Mouse (Mus musculus) spleen, postnatal 0 days (tissue): Measurements from ENCODE around the gene Olfr1056. TPM values are rescaled to one million over a fixed set of nuclear protein-coding genes. Genes with fewer than 3 reads are reported as not detected.

ENCODE experiments used
- polyA plus RNA-seq: library from polyadenylated mRNA; unstranded; fragments of >200 nt; fragmentation: Nextera tagmentation; extraction: Ambion mirVana; gene quantifications from 2 replicates; pipeline ENCODE4 v1.2.1, GENCODE M21; 2015

Gene Olfr1056
- polyA plus RNA-seq: not detected in 2 replicates

DNA sequence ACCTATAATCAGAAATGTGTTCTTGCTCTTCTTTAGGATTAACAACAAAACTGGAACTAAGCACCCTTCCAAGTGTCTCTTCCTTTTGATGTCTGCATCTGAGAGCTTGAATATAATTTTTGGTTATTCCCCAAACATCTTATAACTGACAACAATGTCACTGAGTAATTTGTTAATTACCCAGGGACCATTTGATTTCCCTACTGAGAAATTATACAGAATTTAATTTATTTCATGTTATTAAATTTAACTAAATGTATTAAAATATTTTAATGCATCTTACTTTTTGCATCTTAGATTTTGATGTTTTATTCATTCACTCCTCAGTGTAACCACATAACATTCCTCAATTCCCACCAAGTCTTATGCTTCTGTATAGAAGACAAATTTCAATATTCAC lies at the start of gene Olfr1056:
Olfr1056 (minus strand) TSS at position 101 of the 400 bp plus-strand sequence.

DNA sequence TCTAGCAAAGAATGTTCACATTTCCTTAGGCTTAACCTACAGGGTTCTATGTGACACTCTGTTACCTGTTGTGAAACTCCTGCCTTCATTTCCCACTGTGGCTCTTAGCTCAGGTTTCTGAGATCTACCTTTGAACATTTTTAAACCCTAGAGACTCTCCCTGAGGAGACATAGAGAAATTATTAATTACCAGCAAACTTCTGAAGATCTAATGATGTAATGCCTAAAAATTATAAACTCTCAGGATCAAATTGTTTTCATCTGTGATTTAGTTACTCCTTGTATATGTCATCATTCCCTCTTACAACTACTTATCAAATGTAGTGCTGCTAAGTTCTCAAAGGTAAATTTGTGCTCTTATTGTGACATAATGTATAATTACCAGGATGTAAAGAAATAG lies 26.2 kb upstream of the Olfr1056 start, which contains the start of gene Olfr1058:
Olfr1058 (minus strand) TSS at position 101 of the 400 bp plus-strand sequence.

GRCm38 (mm10) chr2:86378293-86378692 lies 16.0 kb upstream of the Olfr1056 start, which contains the start of gene Olfr1057:
TSS of gene Olfr1057 (minus strand) at chr2:86378393.

DNA sequence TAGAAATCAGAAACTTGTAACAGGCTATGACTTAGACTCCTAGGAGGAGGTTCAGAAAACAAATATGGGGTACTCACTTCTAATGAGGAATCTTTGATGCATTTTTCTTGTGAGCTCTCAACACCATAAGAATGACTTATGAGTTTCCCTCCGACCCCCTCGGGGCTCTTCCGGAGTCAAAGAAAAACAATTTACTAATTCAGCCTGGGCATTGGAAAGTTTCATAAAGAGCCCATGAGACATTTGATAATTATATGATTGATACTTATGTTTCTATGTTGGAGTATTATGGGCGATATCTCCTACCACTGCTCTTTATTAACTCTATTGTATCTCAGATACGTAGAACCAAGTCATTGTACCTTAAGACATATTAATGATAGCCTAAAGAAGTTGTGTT lies 12.1 kb downstream of the Olfr1056 start, which contains the start of gene Olfr1055:
Olfr1055 (minus strand) TSS at position 101 of the 400 bp plus-strand sequence.

DNA sequence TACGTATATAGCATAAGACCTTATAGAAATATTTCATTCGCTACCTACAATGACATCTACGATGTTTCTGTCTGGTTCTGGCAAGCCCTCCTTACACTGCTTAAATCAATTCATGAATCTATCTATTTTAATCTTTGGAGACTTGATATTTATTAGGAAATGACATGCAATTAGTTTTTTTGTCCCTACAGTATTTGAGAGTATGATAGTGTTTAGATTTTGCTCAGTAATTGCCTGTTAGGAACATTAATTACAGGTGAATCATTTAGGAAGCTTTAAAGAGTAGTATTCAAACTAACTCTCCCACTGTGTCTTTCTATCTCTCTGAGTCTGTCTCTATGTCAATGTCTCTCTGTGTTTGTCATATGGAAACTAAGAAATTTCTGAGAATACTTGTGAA lies 26.9 kb downstream of the Olfr1056 start, which contains the start of gene Olfr1054:
Olfr1054 (minus strand) TSS at position 101 of the 400 bp plus-strand sequence.

GRCm38 (mm10) chr2:86315184-86315583 lies 47.1 kb downstream of the Olfr1056 start, which contains the start of gene Olfr1053:
TSS of gene Olfr1053 (minus strand) at chr2:86315284.

Other genes with a start within 250 kb of the Olfr1056 start
- gene Olfr1039, start 226.5 kb downstream of the Olfr1056 start, polyA plus RNA-seq: not detected in 2 replicates
- gene Olfr1040, start 215.7 kb downstream of the Olfr1056 start, polyA plus RNA-seq: not detected in 2 replicates
- gene Olfr1042, start 200.6 kb downstream of the Olfr1056 start, polyA plus RNA-seq: not detected in 2 replicates
- gene Olfr1043, start 194.9 kb downstream of the Olfr1056 start, polyA plus RNA-seq: not detected in 2 replicates
- gene Olfr1044, start 184.6 kb downstream of the Olfr1056 start, polyA plus RNA-seq: 0.27 TPM in 1 of 2 replicates, not detected in the other
- gene Olfr52, start 176.8 kb downstream of the Olfr1056 start, polyA plus RNA-seq: not detected in 2 replicates
- gene Olfr1045, start 159.5 kb downstream of the Olfr1056 start, polyA plus RNA-seq: not detected in 2 replicates
- gene Olfr1046, start 143.2 kb downstream of the Olfr1056 start, polyA plus RNA-seq: not detected in 2 replicates
- not detected in 2 replicates for gene Olfr1047, start 131.1 kb downstream of the Olfr1056 start, polyA plus RNA-seq
- gene Olfr1048, start 122.2 kb downstream of the Olfr1056 start, polyA plus RNA-seq: not detected in 2 replicates
- not detected in 2 replicates for gene Olfr1049, start 104.1 kb downstream of the Olfr1056 start, polyA plus RNA-seq
- gene Olfr1051, start 83.4 kb downstream of the Olfr1056 start, polyA plus RNA-seq: not detected in 2 replicates
- not detected in 2 replicates for gene Olfr1052, start 70.0 kb downstream of the Olfr1056 start, polyA plus RNA-seq
- not detected in 2 replicates for gene Olfr1053, start 47.2 kb downstream of the Olfr1056 start, polyA plus RNA-seq
- gene Olfr1054, start 27.0 kb downstream of the Olfr1056 start, polyA plus RNA-seq: not detected in 2 replicates
- not detected in 2 replicates for gene Olfr1055, start 12.2 kb downstream of the Olfr1056 start, polyA plus RNA-seq
- not detected in 2 replicates for gene Olfr1057, start 15.9 kb upstream of the Olfr1056 start, polyA plus RNA-seq
- gene Olfr1058, start 26.1 kb upstream of the Olfr1056 start, polyA plus RNA-seq: not detected in 2 replicates
- not detected in 2 replicates for gene Olfr1061, start 51.6 kb upstream of the Olfr1056 start, polyA plus RNA-seq
- not detected in 2 replicates for gene Olfr1062, start 64.3 kb upstream of the Olfr1056 start, polyA plus RNA-seq
- gene Olfr1065, start 88.1 kb upstream of the Olfr1056 start, polyA plus RNA-seq: not detected in 2 replicates
- not detected in 2 replicates for gene Olfr1066, start 93.8 kb upstream of the Olfr1056 start, polyA plus RNA-seq
- gene Olfr228, start 124.9 kb upstream of the Olfr1056 start, polyA plus RNA-seq: not detected in 2 replicates
- not detected in 2 replicates for gene Olfr1076, start 146.0 kb upstream of the Olfr1056 start, polyA plus RNA-seq
- gene Olfr1079, start 180.0 kb upstream of the Olfr1056 start, polyA plus RNA-seq: not detected in 2 replicates
- gene Olfr1080, start 195.8 kb upstream of the Olfr1056 start, polyA plus RNA-seq: not detected in 2 replicates
- gene Olfr1082, start 236.5 kb upstream of the Olfr1056 start, polyA plus RNA-seq: not detected in 2 replicates